ENCODE assay signal across 14 mouse cellular contexts in genomic region chr17:56372109-56372508, GRCm38 (mm10). TPM values are rescaled to one million over a fixed set of nuclear protein-coding genes. Genes with fewer than 3 reads are reported as not detected.
DNase-seq lines count a peak whose midpoint lies in the region; ATAC-seq and TF ChIP-seq lines count a peak whose summit lies in the region.
"Had no signal": no experiment of that assay in that cellular context is flagged by ENCODE, and none has a peak within 500 bp of the region (broad histone marks: within the 10 kb centered on the region; RNA-seq: fewer than 3 reads in every experiment).

No protein-coding gene starts in this region.

- ATAC-seq in kidney, embryonic 14.5 days (ENCODE audit: low FRiP score, low TSS enrichment), result no peak
- no peak for ATAC-seq in midbrain, postnatal 0 days (ENCODE audit: low FRiP score)
- ATAC-seq in forebrain, embryonic 12.5 days (ENCODE audit: low FRiP score), result no peak

- no peak for TF ChIP-seq POLR2A in small intestine, adult 2 months (IDR thresholded peaks at IDR 0.05; ENCODE audit: low read depth, low read length)

- WGBS in kidney, embryonic 14.5 days, result 68% methylated on average over 4 of the region's 4 CpGs
- 65% methylated on average over 4 of the region's 4 CpGs for WGBS in midbrain, postnatal 0 days
- 76% methylated on average over 4 of the region's 4 CpGs for WGBS in midbrain, embryonic 10.5 days
- WGBS in small intestine, adult 2 months, result 58% methylated on average over 4 of the region's 4 CpGs
- WGBS in forebrain, embryonic 12.5 days, result 73% methylated on average over 4 of the region's 4 CpGs

- no peak overlapping the region for H3K27ac ChIP-seq in kidney, embryonic 14.5 days (ENCODE audit: low read depth, low read length)
- H3K27ac ChIP-seq in midbrain, postnatal 0 days (ENCODE audit: low read depth, low read length), result no peak overlapping the region
- no peak overlapping the region for H3K27ac ChIP-seq in midbrain, embryonic 10.5 days (replicated peaks)
- H3K27ac ChIP-seq in small intestine, adult 2 months (ENCODE audit: insufficient read depth, low read depth, low read length), result peak overlapping the region; percentile 9; the same call in 1 of the 2 replicates
- no peak overlapping the region for H3K27ac ChIP-seq in forebrain, embryonic 12.5 days

- no peaks in the 10 kb centered on the region for H3K9me3 ChIP-seq in kidney, embryonic 14.5 days (ENCODE audit: control insufficient read depth, low read length)
- H3K9me3 ChIP-seq in midbrain, postnatal 0 days (ENCODE audit: low read length), result no peaks in the 10 kb centered on the region
- H3K9me3 ChIP-seq in midbrain, embryonic 10.5 days (replicated peaks), result no peaks in the 10 kb centered on the region
- no peaks in the 10 kb centered on the region for H3K9me3 ChIP-seq in forebrain, embryonic 12.5 days
- H3K9me3 ChIP-seq: forebrain, embryonic 10.5 days had no signal

- 0 out of 2 replicates have a peak overlapping the region, but pooled peaks have one; percentile 12 for H3K9ac ChIP-seq in kidney, embryonic 14.5 days (ENCODE audit: low read depth, low read length)
- no peak overlapping the region for H3K9ac ChIP-seq in midbrain, postnatal 0 days (replicated peaks; ENCODE audit: low read length, poor library complexity, severe bottlenecking)
- H3K9ac ChIP-seq in forebrain, embryonic 12.5 days, result no peak overlapping the region

- DNase-seq in kidney, postnatal 10 days, result no peak
- DNase-seq in midbrain, postnatal 0 days (ENCODE audit: low spot score), result no peak
- no peak for DNase-seq in midbrain, embryonic 10.5 days (ENCODE audit: low spot score)
- DNase-seq in layer of hippocampus, adult 8-10 months (ENCODE audit: low spot score in 2 of 2), result peak; percentile 38 to 48
- DNase-seq in adrenal gland, postnatal 10 days, result no peak
- DNase-seq: cerebellum, adult 11-12 months; kidney, adult 8-10 months; thymus, adult 18-20 months had no signal

- no peaks in the 10 kb centered on the region for H3K4me1 ChIP-seq in kidney, embryonic 14.5 days (ENCODE audit: control insufficient read depth, insufficient read depth, low read length)
- H3K4me1 ChIP-seq in midbrain, postnatal 0 days (ENCODE audit: insufficient read depth, low read length), result no peaks in the 10 kb centered on the region
- no peaks in the 10 kb centered on the region for H3K4me1 ChIP-seq in midbrain, embryonic 10.5 days
- H3K4me1 ChIP-seq in small intestine, adult 2 months (ENCODE audit: control insufficient read depth, insufficient read depth, insufficient read length, low read length), result no peaks in the 10 kb centered on the region
- peaks cover 14% of the 10 kb centered on the region; the same call in 1 of the 2 replicates for H3K4me1 ChIP-seq in forebrain, embryonic 12.5 days

- H3K36me3 ChIP-seq in kidney, embryonic 14.5 days (ENCODE audit: control insufficient read depth, insufficient read depth, low read length), result peaks cover 46% of the 10 kb centered on the region
- peaks cover 69% of the 10 kb centered on the region for H3K36me3 ChIP-seq in midbrain, postnatal 0 days (ENCODE audit: insufficient read depth, low read length)
- H3K36me3 ChIP-seq in midbrain, embryonic 10.5 days, result peaks cover 96% of the 10 kb centered on the region
- peaks cover 21% of the 10 kb centered on the region for H3K36me3 ChIP-seq in small intestine, adult 2 months (ENCODE audit: control insufficient read depth, insufficient read depth, low read length)
- peaks cover 77% of the 10 kb centered on the region for H3K36me3 ChIP-seq in forebrain, embryonic 12.5 days (replicated peaks)

- H3K27me3 ChIP-seq in kidney, embryonic 14.5 days (ENCODE audit: control insufficient read depth, insufficient read depth, low read length), result no peaks in the 10 kb centered on the region
- no peaks in the 10 kb centered on the region for H3K27me3 ChIP-seq in midbrain, postnatal 0 days (ENCODE audit: insufficient read depth, low read length)
- H3K27me3 ChIP-seq in midbrain, embryonic 10.5 days (ENCODE audit: low read depth, poor library complexity, severe bottlenecking), result no peaks in the 10 kb centered on the region
- H3K27me3 ChIP-seq in small intestine, adult 2 months (ENCODE audit: control insufficient read depth, insufficient read depth, low read length), result no peaks in the 10 kb centered on the region
- H3K27me3 ChIP-seq in forebrain, embryonic 12.5 days, result no peaks in the 10 kb centered on the region
- H3K27me3 ChIP-seq: CH12.LX had no signal

- no peak overlapping the region for H3K4me3 ChIP-seq in kidney, embryonic 14.5 days (ENCODE audit: low read length)
- H3K4me3 ChIP-seq in midbrain, postnatal 0 days (ENCODE audit: low read depth, low read length), result no peak overlapping the region
- H3K4me3 ChIP-seq in midbrain, embryonic 10.5 days, result no peak overlapping the region
- H3K4me3 ChIP-seq in small intestine, adult 2 months (ENCODE audit: low read depth, low read length), result no peak overlapping the region
- H3K4me3 ChIP-seq in forebrain, embryonic 12.5 days (replicated peaks), result no peak overlapping the region
- H3K4me3 ChIP-seq: forebrain, embryonic 10.5 days had no signal

- no peak overlapping the region for H3K4me2 ChIP-seq in kidney, embryonic 14.5 days (replicated peaks; ENCODE audit: low read depth, low read length)
- H3K4me2 ChIP-seq in midbrain, postnatal 0 days (ENCODE audit: low read depth, low read length, poor library complexity, severe bottlenecking), result no peak overlapping the region
- no peak overlapping the region for H3K4me2 ChIP-seq in forebrain, embryonic 12.5 days
- H3K4me2 ChIP-seq: heart, embryonic 11.5 days had no signal

- peak; percentile 24 for TF ChIP-seq CTCF in midbrain, postnatal 0 days (IDR thresholded peaks at IDR 0.05)
- TF ChIP-seq CTCF in small intestine, adult 2 months (IDR thresholded peaks at IDR 0.05; ENCODE audit: extremely low read depth, insufficient read length, insufficient replicate concordance, low read depth, low read length), result no peak

RNA-seq across cellular contexts. Expression of gene Kdm4b, which starts 46.2 kb away (rescaled TPM):
- 22.9 and 33.3 TPM in 2 replicates for polyA plus RNA-seq in kidney, embryonic 14.5 days (2014; fragmentation: Nextera tagmentation; extraction: Ambion mirVana)
- total RNA-seq in midbrain, postnatal 0 days (2014; rRNA removed), result 123 and 140 TPM in 2 replicates
- 45.6 and 48.0 TPM in 2 replicates for polyA plus RNA-seq in midbrain, postnatal 0 days (2015; fragmentation: Nextera tagmentation; extraction: Ambion mirVana)
- 45.2 and 56.1 TPM in 2 replicates for polyA plus RNA-seq in midbrain, embryonic 10.5 days (2016; fragmentation: Nextera tagmentation; extraction: Ambion mirVana)
- total RNA-seq in layer of hippocampus, adult 8-10 months (2022), result 10 to 100 TPM; 66.8 to 85.2 (median 76.9) TPM
- 20.5 and 38.3 TPM in 2 replicates for polyA plus RNA-seq in small intestine, adult 2 months (2012; rRNA removed)
- 10 to 100 TPM; 35.0 to 41.8 TPM for total RNA-seq in adrenal gland, postnatal 10 days (2021)
- polyA plus RNA-seq in forebrain, embryonic 12.5 days (2016; fragmentation: Nextera tagmentation; extraction: Ambion mirVana), result 61.6 and 63.4 TPM in 2 replicates

Comparison
In these comparisons a context has a peak if more than half of its experiments do, and no peak if none do; other contexts are left out.
1. DNase-seq: peak in layer of hippocampus, adult 8-10 months (2 of 2); none in kidney, postnatal 10 days (single experiment), midbrain, postnatal 0 days (single experiment), midbrain, embryonic 10.5 days (single experiment) and adrenal gland, postnatal 10 days (single experiment).